Mouse (Mus musculus): Measurements from ENCODE around the gene Gm21985. TPM values are rescaled to one million over a fixed set of nuclear protein-coding genes. Genes with fewer than 3 reads are reported as not detected.

The Gm21985 gene
- 1 to 10 TPM in 1 of 2 experiments, not detected in 1; 3.7 TPM for total RNA-seq (2021)
- long read RNA-seq, experiment 1, partial matches to known transcripts = 0 of 2 reads
- long read RNA-seq, experiment 1, other reads (novel, unspliced or antisense) = 2 of 2 reads
- long read RNA-seq, experiment 2, partial matches to known transcripts = 1 of 6 reads
- long read RNA-seq, experiment 2, other reads (novel, unspliced or antisense) = 5 of 6 reads

GRCm38 (mm10) chr2:112266242-112266592 is at the start of gene Gm21985:
TSS of gene Gm21985 (plus strand) at chr2:112266314.
- Histone ChIP-seq H3K4me3 (peak within 1 kb of the TSS; percentile 93), H3K27ac (peak within 1 kb of the TSS; percentile 96)
- DNase-seq (ENCODE audit: extremely low spot score in 1 of 2, low spot score in 2 of 2) = no peak
- intact Hi-C loops (cut with DNase I) = loop anchor here (5.0 to 10.0 kb wide), 3 partner anchors 69 to 216 kb away; partner anchors contain the start of genes Chrm5 and Emc7
- no peak for TF ChIP-seq CTCF (IDR thresholded peaks at IDR 0.05)

GRCm38 (mm10) chr2:112217614-112218013 is 48.5 kb upstream of the Gm21985 start:
- no peak for TF ChIP-seq CTCF (IDR thresholded peaks at IDR 0.05)
- intact Hi-C loops (cut with DNase I) = loop anchor here (10.0 kb wide), 1 partner anchor 1063 kb away; the partner anchor contains the start of gene Gm15130

GRCm38 (mm10) chr2:112220880-112221279 is 45.2 kb upstream of the Gm21985 start:
- H3K27ac ChIP-seq = no peak overlapping the region
- intact Hi-C loops (cut with DNase I) = loop anchor here (5.0 kb wide), 1 partner anchor 261 kb away; the partner anchor contains the start of gene Chrm5
- TF ChIP-seq CTCF (IDR thresholded peaks at IDR 0.05) = no peak
- H3K4me3 ChIP-seq = no peak overlapping the region
- DNase-seq (ENCODE audit: extremely low spot score in 1 of 2, low spot score in 2 of 2) = no peak

More at GRCm38 (mm10) chr2:112217614-112218013, 48.5 kb upstream of the Gm21985 start:
- Histone ChIP-seq H3K4me3 (no peak overlapping the region), H3K27ac (no peak overlapping the region)
- DNase-seq (ENCODE audit: extremely low spot score in 1 of 2, low spot score in 2 of 2) = no peak

- TF ChIP-seq CTCF (IDR thresholded peaks at IDR 0.05) = no peak
- no peak for DNase-seq (ENCODE audit: extremely low spot score in 1 of 2, low spot score in 2 of 2)
Observed at GRCm38 (mm10) chr2:112222607-112223006, 43.5 kb upstream of the Gm21985 start.

GRCm38 (mm10) chr2:112224356-112224755 is 41.8 kb upstream of the Gm21985 start:
- DNase-seq (ENCODE audit: extremely low spot score in 1 of 2, low spot score in 2 of 2) = no peak
- H3K27ac ChIP-seq = peak overlapping the region; percentile 74
- intact Hi-C loops (cut with DNase I) = loop anchor here (5.0 kb wide), 1 partner anchor 258 kb away; the partner anchor contains the start of gene Chrm5

More at GRCm38 (mm10) chr2:112222607-112223006, 43.5 kb upstream of the Gm21985 start:
- intact Hi-C loops (cut with DNase I) = loop anchor here (5.0 kb wide), 1 partner anchor 260 kb away; the partner anchor contains the start of gene Chrm5
- Histone ChIP-seq H3K27ac (no peak overlapping the region; the same call in 1 of the 2 replicates), H3K4me3 (no peak overlapping the region)

GRCm38 (mm10) chr2:112232623-112233022 is 33.5 kb upstream of the Gm21985 start:
- Histone ChIP-seq H3K4me3 (no peak overlapping the region), H3K27ac (no peak overlapping the region)
- intact Hi-C loops (cut with DNase I) = no loop called here
- DNase-seq (ENCODE audit: extremely low spot score in 1 of 2, low spot score in 2 of 2) = no peak
- no peak for TF ChIP-seq CTCF (IDR thresholded peaks at IDR 0.05)

More at GRCm38 (mm10) chr2:112224356-112224755, 41.8 kb upstream of the Gm21985 start:
- no peak overlapping the region for H3K4me3 ChIP-seq
- no peak; the same call in 1 of the 2 replicates for TF ChIP-seq CTCF (IDR thresholded peaks at IDR 0.05)

GRCm38 (mm10) chr2:112236620-112237019 is 29.5 kb upstream of the Gm21985 start:
- intact Hi-C loops (cut with DNase I) = no loop called here
- no peak for TF ChIP-seq CTCF (IDR thresholded peaks at IDR 0.05)

GRCm38 (mm10) chr2:112238006-112238405 is 28.1 kb upstream of the Gm21985 start:
- no peak for DNase-seq (ENCODE audit: extremely low spot score in 1 of 2, low spot score in 2 of 2)
- no peak for TF ChIP-seq CTCF (IDR thresholded peaks at IDR 0.05)
- intact Hi-C loops (cut with DNase I) = loop anchor here (2.0 kb wide), 1 partner anchor 23 kb away; the partner anchor contains the start of gene Nop10
- Histone ChIP-seq H3K4me3 (no peak overlapping the region), H3K27ac (no peak overlapping the region)

More at GRCm38 (mm10) chr2:112236620-112237019, 29.5 kb upstream of the Gm21985 start:
- DNase-seq (ENCODE audit: extremely low spot score in 1 of 2, low spot score in 2 of 2) = no peak
- H3K4me3 ChIP-seq = no peak overlapping the region
- no peak overlapping the region for H3K27ac ChIP-seq

- peak within 1 kb of the TSS; percentile 100 for H3K4me3 ChIP-seq
- intact Hi-C loops (cut with DNase I) = loop anchor here (1.0 to 2.0 kb wide), 2 partner anchors 21 to 100 kb away; partner anchors contain the start of gene Nop10
- DNase-seq (ENCODE audit: extremely low spot score in 1 of 2, low spot score in 2 of 2) = peak; percentile 90 to 95
- peak; percentile 100 for TF ChIP-seq CTCF (IDR thresholded peaks at IDR 0.05)
- H3K27ac ChIP-seq = peak within 1 kb of the TSS; percentile 100
Observed at GRCm38 (mm10) chr2:112239212-112239934, 26.7 kb upstream of the Gm21985 start, which contains the start of gene Lpcat4. TSS of gene Lpcat4 (plus strand) at chr2:112239468.

- Histone ChIP-seq H3K27ac (peak overlapping the region; percentile 100), H3K4me3 (peak overlapping the region; percentile 100)
- DNase-seq (ENCODE audit: extremely low spot score in 1 of 2, low spot score in 2 of 2) = peak; percentile 41 to 45
- intact Hi-C loops (cut with DNase I) = loop anchor here (1.0 to 2.0 kb wide), 2 partner anchors 21 to 99 kb away; partner anchors contain the start of gene Nop10
- peak; percentile 11 for TF ChIP-seq CTCF (IDR thresholded peaks at IDR 0.05)
Observed at GRCm38 (mm10) chr2:112239935-112240721, 26.0 kb upstream of the Gm21985 start.

GRCm38 (mm10) chr2:112241787-112242186 is 24.3 kb upstream of the Gm21985 start:
- Histone ChIP-seq H3K4me3 (no peak overlapping the region), H3K27ac (no peak overlapping the region)
- intact Hi-C loops (cut with DNase I) = no loop called here
- no peak for TF ChIP-seq CTCF (IDR thresholded peaks at IDR 0.05)
- DNase-seq (ENCODE audit: extremely low spot score in 1 of 2, low spot score in 2 of 2) = no peak

All from left cerebral cortex, adult 2 months (tissue).